Mouse (Mus musculus): ENCODE data around the gene Macrod2.

DNA sequence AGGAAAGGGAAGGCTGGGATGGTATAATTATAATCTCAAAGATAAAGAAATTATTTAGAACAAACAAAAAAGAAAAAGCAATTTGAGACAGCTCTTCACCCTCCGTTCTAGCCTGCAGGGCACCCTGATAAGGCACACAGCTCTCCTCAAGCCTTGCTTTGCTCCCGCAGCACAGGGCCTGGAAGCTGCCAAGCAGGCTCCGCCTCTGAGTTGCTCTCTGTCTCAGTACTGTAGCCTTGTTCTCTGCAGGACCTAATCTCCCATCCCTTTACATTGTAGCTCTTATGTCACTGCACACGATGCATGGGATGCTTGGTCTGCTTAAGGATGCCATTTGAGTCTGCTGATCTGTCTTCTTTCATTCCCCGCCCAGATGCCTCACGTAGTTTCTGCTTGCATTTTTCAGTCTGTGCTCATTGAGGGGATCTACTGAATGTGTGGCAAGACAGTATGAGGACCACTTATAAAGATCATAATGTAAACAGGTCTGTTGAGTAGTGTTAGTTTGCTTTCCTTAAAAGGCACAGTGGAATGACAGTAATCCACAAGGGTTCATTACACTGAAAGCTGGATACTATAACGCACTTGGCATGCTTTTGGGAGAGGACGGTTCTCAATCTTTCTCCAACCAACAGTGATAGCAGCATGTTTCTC lies 380.5 kb downstream of the Macrod2 start:
- TF ChIP-seq CTCF (IDR thresholded peaks at IDR 0.05; ENCODE audit: low read depth) (no peak), EP300 (IDR thresholded peaks at IDR 0.05; ENCODE audit: low read depth) (no peak)
